Mouse (Mus musculus): ENCODE measurements at regions not wholly inside any gene's neighbourhood (a gene's known extent, or its start where the extent isn't known, plus 50 kb on each side); places are given as distances from the start of the nearest gene placed in this dataset.

DNA sequence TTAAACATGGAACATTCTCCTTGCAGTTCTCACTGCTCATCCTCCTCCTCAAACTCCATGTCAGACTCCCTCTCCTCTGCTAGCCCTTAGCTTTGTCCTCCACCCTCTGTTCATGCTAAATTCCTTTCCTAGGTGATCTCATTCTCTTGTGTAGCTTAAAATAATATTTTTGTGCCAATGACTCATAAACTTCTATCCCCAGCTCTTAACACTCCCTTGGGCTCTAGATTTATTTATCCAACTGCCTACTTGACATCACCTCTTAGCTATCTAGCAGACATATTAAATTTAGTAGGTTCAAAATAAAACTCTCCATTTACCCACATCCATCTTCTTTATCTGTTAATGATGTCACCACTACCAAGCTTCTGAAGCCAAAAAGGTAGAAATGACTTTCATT, 1036.6 kb upstream of the Gm7489 start (continued):
- TF ChIP-seq ZNF384 (IDR thresholded peaks at IDR 0.05; ENCODE audit: low read depth, low read length), result no peak

DNA sequence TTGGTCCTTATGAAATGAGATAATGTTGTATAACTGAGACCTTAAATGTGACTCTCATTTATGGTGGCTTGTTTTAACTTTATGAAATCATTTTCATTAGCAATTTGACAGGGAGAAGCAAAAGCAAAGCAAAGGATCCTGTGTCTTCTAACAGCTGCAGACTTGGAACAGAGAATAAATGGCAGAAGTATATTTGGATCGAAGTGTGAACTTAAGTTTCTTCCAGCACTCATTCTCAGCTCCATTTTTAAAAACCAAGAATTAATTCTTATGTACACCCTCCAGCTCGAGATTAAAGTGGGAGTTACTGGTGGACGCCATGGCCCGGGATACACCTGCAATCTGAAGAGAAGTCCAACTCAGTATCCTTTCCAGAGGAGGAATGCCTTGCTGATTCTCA, 1026.0 kb upstream of the Gm7489 start:
- no peak for DNase-seq (ENCODE audit: low read depth, low spot score)
- no peaks in the 10 kb centered on the region for H3K36me3 ChIP-seq (ENCODE audit: control insufficient read depth in 1 of 2, insufficient read depth in 2 of 2, low read length in 2 of 2)
- no peaks in the 10 kb centered on the region for H3K79me2 ChIP-seq (ENCODE audit: control insufficient read depth, insufficient read depth, low read length, poor library complexity)

GRCm38 (mm10) chr15:52863494-52863893, 1021.2 kb upstream of the Gm7489 start:
- DNase-seq (ENCODE audit: low read depth, low spot score), result no peak
- Histone ChIP-seq H3K79me2 (ENCODE audit: control insufficient read depth, insufficient read depth, low read length, poor library complexity) (no peaks in the 10 kb centered on the region), H3K27ac (ENCODE audit: control insufficient read depth, low read depth, low read length) (no peak overlapping the region), H3K36me3 (ENCODE audit: control insufficient read depth in 1 of 2, insufficient read depth in 2 of 2, low read length in 2 of 2) (no peaks in the 10 kb centered on the region), H3K27me3 (ENCODE audit: control insufficient read depth in 1 of 2, insufficient read depth in 2 of 2, low read length in 2 of 2) (no peaks in the 10 kb centered on the region; a peak in 1 of 4 replicates), H3K4me3 (ENCODE audit: control insufficient read depth in 1 of 2, insufficient read depth in 1 of 2, low read depth in 2 of 2, low read length in 2 of 2) (no peak overlapping the region), H3K9me3 (replicated peaks; ENCODE audit: insufficient read depth, low read length) (no peaks in the 10 kb centered on the region), H3K9ac (ENCODE audit: control insufficient read depth, low read depth, low read length, poor library complexity, severe bottlenecking) (no peak overlapping the region), H3K4me1 (ENCODE audit: control insufficient read depth in 1 of 2, insufficient read depth in 2 of 2, low read length in 2 of 2) (no peaks in the 10 kb centered on the region)
- TF ChIP-seq ZNF384 (IDR thresholded peaks at IDR 0.05; ENCODE audit: low read depth, low read length) (no peak), TBP (IDR thresholded peaks at IDR 0.05; ENCODE audit: low read depth, low read length) (no peak), MYC (IDR thresholded peaks at IDR 0.05; ENCODE audit: low read depth, low read length) (no peak), CHD2 (IDR thresholded peaks at IDR 0.05; ENCODE audit: low read length) (no peak), E2F4 (IDR thresholded peaks at IDR 0.05; ENCODE audit: borderline replicate concordance, low read depth, low read length) (no peak), UBTF (IDR thresholded peaks at IDR 0.05; ENCODE audit: borderline replicate concordance, insufficient read depth, low read depth, low read length) (no peak), GATA1 (IDR thresholded peaks at IDR 0.05; ENCODE audit: low read depth, low read length) (no peak), USF2 (IDR thresholded peaks at IDR 0.05; ENCODE audit: borderline replicate concordance in 1 of 2, insufficient read depth in 1 of 2, low read depth in 1 of 2, low read length in 2 of 2) (no peak), KAT2A (conservative IDR thresholded peaks at IDR 0.05; ENCODE audit: low read depth, low read length) (no peak), POLR2A (IDR thresholded peaks at IDR 0.05; ENCODE audit: control insufficient read depth in 1 of 2, insufficient read depth in 1 of 2, low read depth in 1 of 2, low read length in 2 of 2, poor library complexity in 1 of 2) (no peak), TCF12 (IDR thresholded peaks at IDR 0.05; ENCODE audit: low read depth, low read length) (no peak), CHD1 (IDR thresholded peaks at IDR 0.05; ENCODE audit: low read depth, low read length) (no peak), MAX (IDR thresholded peaks at IDR 0.05; ENCODE audit: low read length) (no peak)

More for the DNA sequence above, 1026.0 kb upstream of the Gm7489 start:
- no peaks in the 10 kb centered on the region for H3K4me1 ChIP-seq (ENCODE audit: control insufficient read depth in 1 of 2, insufficient read depth in 2 of 2, low read length in 2 of 2)
- H3K9me3 ChIP-seq (replicated peaks; ENCODE audit: insufficient read depth, low read length), result no peaks in the 10 kb centered on the region
- H3K9ac ChIP-seq (ENCODE audit: control insufficient read depth, low read depth, low read length, poor library complexity, severe bottlenecking), result no peak overlapping the region
- no peak overlapping the region for H3K27ac ChIP-seq (ENCODE audit: control insufficient read depth, low read depth, low read length)
- no peaks in the 10 kb centered on the region; a peak in 1 of 4 replicates for H3K27me3 ChIP-seq (ENCODE audit: control insufficient read depth in 1 of 2, insufficient read depth in 2 of 2, low read length in 2 of 2)
- TF ChIP-seq E2F4 (IDR thresholded peaks at IDR 0.05; ENCODE audit: borderline replicate concordance, low read depth, low read length) (no peak), UBTF (IDR thresholded peaks at IDR 0.05; ENCODE audit: borderline replicate concordance, insufficient read depth, low read depth, low read length) (no peak), USF2 (IDR thresholded peaks at IDR 0.05; ENCODE audit: borderline replicate concordance in 1 of 2, insufficient read depth in 1 of 2, low read depth in 1 of 2, low read length in 2 of 2) (no peak)
- H3K4me3 ChIP-seq (ENCODE audit: control insufficient read depth in 1 of 2, insufficient read depth in 1 of 2, low read depth in 2 of 2, low read length in 2 of 2), result no peak overlapping the region

Measured in MEL (cell line).